ENCODE assay signal across 35 mouse cellular contexts in the genomic region with DNA sequence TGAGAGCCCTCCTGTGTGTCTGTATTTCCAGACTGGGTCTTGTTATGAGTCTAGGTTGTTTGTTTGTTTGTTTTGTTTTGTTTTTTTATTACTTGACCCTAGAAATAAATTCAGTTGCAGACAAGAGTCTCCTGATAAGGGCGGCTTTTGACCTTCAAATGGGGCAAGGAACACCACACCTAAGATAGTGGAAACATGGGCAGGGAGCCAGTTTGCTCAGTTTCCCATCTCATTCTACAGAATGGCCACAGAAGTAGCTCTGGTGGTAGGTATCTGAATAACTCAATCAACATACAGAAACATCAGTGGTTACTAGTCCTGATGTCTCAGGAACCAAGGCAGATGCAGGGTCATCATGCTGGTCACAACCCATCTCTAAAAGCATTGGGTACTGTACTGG. TPM values are rescaled to one million over a fixed set of nuclear protein-coding genes. Genes with fewer than 3 reads are reported as not detected.
A peak's percentile ranks its signal among the peaks of the same experiment; 100 is the strongest.
DNase-seq lines count a peak whose midpoint lies in the region; ATAC-seq and TF ChIP-seq lines count a peak whose summit lies in the region.
"Had no signal": no experiment of that assay in that cellular context is flagged by ENCODE, and none has a peak within 500 bp of the region (broad histone marks: within the 10 kb centered on the region; RNA-seq: fewer than 3 reads in every experiment).

No protein-coding gene starts in this region.

- no peaks in the 10 kb centered on the region for H3K4me1 ChIP-seq in heart, postnatal 0 days (ENCODE audit: control insufficient read depth, insufficient read depth)
- no peaks in the 10 kb centered on the region for H3K4me1 ChIP-seq in lung, postnatal 0 days (ENCODE audit: insufficient read depth, low read depth, low read length)
- H3K4me1 ChIP-seq: embryonic facial prominence, embryonic 12.5 days; forebrain, embryonic 12.5 days; heart, embryonic 15.5 days; limb, embryonic 10.5 days; midbrain, embryonic 12.5 days had no signal

- peaks cover 58% of the 10 kb centered on the region for H3K9me3 ChIP-seq in heart, postnatal 0 days (replicated peaks; ENCODE audit: control insufficient read depth, low read length)
- peaks cover 26% of the 10 kb centered on the region for H3K9me3 ChIP-seq in lung, postnatal 0 days (ENCODE audit: low read length)

- no peaks in the 10 kb centered on the region for H3K27me3 ChIP-seq in heart, postnatal 0 days (ENCODE audit: control insufficient read depth, insufficient read depth, low read length)
- no peaks in the 10 kb centered on the region for H3K27me3 ChIP-seq in lung, postnatal 0 days (replicated peaks; ENCODE audit: insufficient read depth, low read length)
- H3K27me3 ChIP-seq: embryonic facial prominence, embryonic 12.5 days; forebrain, embryonic 12.5 days; heart, embryonic 15.5 days; midbrain, embryonic 12.5 days had no signal

- H3K4me3 ChIP-seq in heart, postnatal 0 days (ENCODE audit: low read depth, low read length) = no peak overlapping the region
- H3K4me3 ChIP-seq in lung, postnatal 0 days (ENCODE audit: low read depth, low read length) = no peak overlapping the region
- H3K4me3 ChIP-seq: embryonic facial prominence, embryonic 12.5 days; erythroblast, embryonic 14.5 days; forebrain, embryonic 12.5 days; heart, adult 2 months; heart, embryonic 15.5 days; limb, embryonic 10.5 days; midbrain, embryonic 12.5 days had no signal

- no peak for ATAC-seq in heart, postnatal 0 days (ENCODE audit: insufficient read depth, low read depth)
- ATAC-seq in lung, postnatal 0 days = no peak
- ATAC-seq: inflammation-experienced regulatory T-cells, adult 6 months; liver, postnatal 0 days; Patski had no signal

- no peak overlapping the region for H3K4me2 ChIP-seq in heart, postnatal 0 days (ENCODE audit: low read depth, low read length)
- no peak overlapping the region for H3K4me2 ChIP-seq in lung, postnatal 0 days (replicated peaks; ENCODE audit: low read depth, low read length)
- H3K4me2 ChIP-seq: embryonic facial prominence, embryonic 12.5 days; forebrain, embryonic 12.5 days; heart, embryonic 15.5 days; midbrain, embryonic 12.5 days had no signal

- H3K9ac ChIP-seq in heart, postnatal 0 days (replicated peaks; ENCODE audit: low read depth, low read length) = no peak overlapping the region
- no peak overlapping the region for H3K9ac ChIP-seq in lung, postnatal 0 days (replicated peaks; ENCODE audit: low read depth)
- H3K9ac ChIP-seq: embryonic facial prominence, embryonic 12.5 days; forebrain, embryonic 12.5 days; heart, embryonic 15.5 days; liver, postnatal 0 days; midbrain, embryonic 12.5 days had no signal

- DNase-seq in heart, postnatal 0 days (ENCODE audit: low spot score) = peak; percentile 5
- no peak for DNase-seq in heart, adult 18-20 months
- peak; percentile 6 for DNase-seq in retina, postnatal 1 day
- no peak for DNase-seq in retina, embryonic 14.5 days (ENCODE audit: low spot score)
- peak; percentile 6 for DNase-seq in naive thymus-derived CD4-positive, alpha-beta T cell, adult 2 months (ENCODE audit: low read depth)
- no peak for DNase-seq in frontal cortex, postnatal 14 days (ENCODE audit: low spot score in 2 of 2)
- DNase-seq in lung, postnatal 0 days (ENCODE audit: low spot score) = no peak
- DNase-seq: cerebellum, adult 11 months; cerebellum, adult 9-11 months; gastrocnemius, postnatal 14 days; heart, adult 2 months; kidney, adult 2 months; liver; liver, postnatal 0 days; lung, postnatal 10 days; right cerebral cortex, postnatal 25 days; thymus, adult 18-20 months; thymus, postnatal 36 days had no signal

- no peak for TF ChIP-seq CTCF in heart, postnatal 0 days (IDR thresholded peaks at IDR 0.05; ENCODE audit: low read depth)
- TF ChIP-seq CTCF in lung, postnatal 0 days (IDR thresholded peaks at IDR 0.05) = no peak

- H3K27ac ChIP-seq in heart, postnatal 0 days (ENCODE audit: low read depth) = no peak overlapping the region
- no peak overlapping the region for H3K27ac ChIP-seq in lung, postnatal 0 days (ENCODE audit: low read length)
- H3K27ac ChIP-seq: embryonic facial prominence, embryonic 12.5 days; forebrain, embryonic 12.5 days; heart, adult 2 months; heart, embryonic 15.5 days; kidney, postnatal 0 days; limb, embryonic 10.5 days; midbrain, embryonic 12.5 days had no signal

- no peaks in the 10 kb centered on the region for H3K36me3 ChIP-seq in heart, postnatal 0 days (replicated peaks; ENCODE audit: control insufficient read depth, insufficient read depth, low read length)
- H3K36me3 ChIP-seq in lung, postnatal 0 days (ENCODE audit: insufficient read depth, low read length) = no peaks in the 10 kb centered on the region
- H3K36me3 ChIP-seq: embryonic facial prominence, embryonic 12.5 days; forebrain, embryonic 12.5 days; heart, embryonic 15.5 days; limb, embryonic 10.5 days; midbrain, embryonic 12.5 days had no signal

- WGBS in heart, postnatal 0 days = 16% methylated on average over 1 of the region's 1 CpGs
- 19% methylated on average over 1 of the region's 1 CpGs for WGBS in lung, postnatal 0 days

- TF ChIP-seq EP300 in heart, postnatal 0 days (IDR thresholded peaks at IDR 0.05; ENCODE audit: low read depth) = no peak
- no peak for TF ChIP-seq EP300 in lung, postnatal 0 days (IDR thresholded peaks at IDR 0.05)

RNA-seq across cellular contexts. Expression of gene Trpm8, which starts 17.2 kb away (rescaled TPM):
- total RNA-seq in heart, postnatal 0 days (2014; rRNA removed; ENCODE audit: low replicate concordance) = not detected in 2 replicates
- polyA plus RNA-seq in heart, postnatal 0 days (2015; fragmentation: Nextera tagmentation; extraction: Ambion mirVana) = not detected in 2 replicates
- not detected for total RNA-seq in heart, adult 18-20 months (2021)
- 0.05 TPM in 1 of 2 replicates, not detected in the other for polyA plus RNA-seq in lung, postnatal 0 days (2015; fragmentation: Nextera tagmentation; extraction: Ambion mirVana)
- total RNA-seq: adrenal gland, adult 18-20 months; common myeloid progenitor, adult 5-6 weeks; gastrocnemius, postnatal 14 days; heart, adult 2 months; hematopoietic stem cell, adult 5-6 weeks; megakaryocyte progenitor cell, adult 5-6 weeks; monocyte, adult 5-6 weeks had no signal
- polyA plus RNA-seq: embryonic facial prominence, embryonic 12.5 days; erythroblast, embryonic 14.5 days; forebrain, embryonic 12.5 days; heart, adult 2 months; heart, embryonic 15.5 days; inflammation-experienced regulatory T-cells, adult 6 months; kidney, adult 2 months; kidney, postnatal 0 days; limb, embryonic 10.5 days; liver, postnatal 0 days; midbrain, embryonic 12.5 days; neural tube, embryonic 11.5 days; spleen, adult 2 months; stomach, embryonic 14.5 days had no signal

RNA-seq across cellular contexts. Expression of gene Hjurp, which starts 17.2 kb away (rescaled TPM):
- total RNA-seq in heart, postnatal 0 days (2014; rRNA removed; ENCODE audit: low replicate concordance) = 95.2 and 97.3 TPM in 2 replicates
- 28.0 and 29.3 TPM in 2 replicates for polyA plus RNA-seq in heart, postnatal 0 days (2015; fragmentation: Nextera tagmentation; extraction: Ambion mirVana)
- total RNA-seq in heart, adult 18-20 months (2021) = 10 to 100 TPM; 10.6 to 11.0 TPM
- 21.9 and 26.0 TPM in 2 replicates for polyA plus RNA-seq in lung, postnatal 0 days (2015; fragmentation: Nextera tagmentation; extraction: Ambion mirVana)

Comparison
In these comparisons a context has a peak if more than half of its experiments do, and no peak if none do; other contexts are left out.
1. DNase-seq: peak in heart, postnatal 0 days (single experiment), retina, postnatal 1 day (single experiment) and naive thymus-derived CD4-positive, alpha-beta T cell, adult 2 months (single experiment); none in heart, adult 18-20 months (0 of 2), retina, embryonic 14.5 days (single experiment), frontal cortex, postnatal 14 days (0 of 2) and lung, postnatal 0 days (single experiment).